Mouse (Mus musculus) CD4-positive, CD25-positive, alpha-beta regulatory T cell, adult 4 months (primary cell): ENCODE data around the gene Dusp22. TPM values are rescaled to one million over a fixed set of nuclear protein-coding genes. Genes with fewer than 3 reads are reported as not detected.

ENCODE experiments used
- ATAC-seq: one replicate; pipeline ENCODE4 v1.8.0; 2017
- polyA plus RNA-seq, 2 experiments: library from polyadenylated mRNA; unstranded; fragments of 100-300 nt; shearing (Covaris generic); gene quantifications; one replicate each; pipeline ENCODE4 v1.2.1; 2017

Gene Dusp22
- 1 to 10 TPM; 3.3 to 4.6 TPM for polyA plus RNA-seq

DNA sequence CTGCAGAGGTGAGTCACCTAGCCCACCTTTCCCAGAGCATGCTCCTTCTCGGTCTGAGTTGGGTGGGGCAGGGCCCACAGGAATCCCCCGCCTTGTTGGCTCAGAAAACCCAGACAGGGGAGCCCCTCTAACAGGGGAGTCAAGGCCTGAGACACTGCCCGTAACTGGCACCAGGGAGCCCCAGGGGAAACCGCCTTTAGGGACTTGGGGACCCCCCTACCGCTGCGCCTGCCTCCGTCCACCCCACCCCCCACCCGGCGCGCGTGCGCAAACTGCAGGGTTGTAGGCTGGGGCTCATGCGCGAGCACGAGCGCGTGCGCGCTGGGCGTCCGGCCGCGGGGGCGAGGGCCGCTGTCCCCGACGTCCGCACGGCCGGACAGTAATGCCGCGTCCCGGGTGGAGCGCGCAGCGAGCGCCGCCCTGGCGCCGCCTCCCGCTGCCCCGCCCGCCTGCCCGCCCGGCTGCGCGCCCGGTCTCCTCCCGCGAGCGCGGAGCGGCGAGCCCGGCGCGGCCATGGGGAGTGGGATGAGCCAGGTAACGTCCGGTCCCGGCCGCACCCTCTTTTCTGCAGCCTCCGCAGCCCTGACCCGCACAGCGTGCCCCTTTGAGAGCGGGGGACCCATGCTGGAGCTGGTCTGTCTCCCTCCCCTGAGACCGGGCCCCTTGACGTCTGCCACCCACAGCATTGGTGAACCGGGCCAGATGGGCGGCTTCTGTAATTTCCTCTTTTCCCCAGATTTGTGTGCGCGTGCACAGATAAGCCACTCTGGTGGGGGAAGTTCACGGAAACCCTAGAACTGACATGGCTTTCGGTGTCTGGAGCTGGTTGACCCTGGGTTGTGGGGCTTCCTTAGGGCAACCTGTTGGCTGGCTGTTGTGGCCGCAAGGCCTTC, at the start of gene Dusp22:
Gene Dusp22, plus strand, starts transcription at position 387 of the 893 bp plus-strand sequence.
- peak; percentile 79 for ATAC-seq

DNA sequence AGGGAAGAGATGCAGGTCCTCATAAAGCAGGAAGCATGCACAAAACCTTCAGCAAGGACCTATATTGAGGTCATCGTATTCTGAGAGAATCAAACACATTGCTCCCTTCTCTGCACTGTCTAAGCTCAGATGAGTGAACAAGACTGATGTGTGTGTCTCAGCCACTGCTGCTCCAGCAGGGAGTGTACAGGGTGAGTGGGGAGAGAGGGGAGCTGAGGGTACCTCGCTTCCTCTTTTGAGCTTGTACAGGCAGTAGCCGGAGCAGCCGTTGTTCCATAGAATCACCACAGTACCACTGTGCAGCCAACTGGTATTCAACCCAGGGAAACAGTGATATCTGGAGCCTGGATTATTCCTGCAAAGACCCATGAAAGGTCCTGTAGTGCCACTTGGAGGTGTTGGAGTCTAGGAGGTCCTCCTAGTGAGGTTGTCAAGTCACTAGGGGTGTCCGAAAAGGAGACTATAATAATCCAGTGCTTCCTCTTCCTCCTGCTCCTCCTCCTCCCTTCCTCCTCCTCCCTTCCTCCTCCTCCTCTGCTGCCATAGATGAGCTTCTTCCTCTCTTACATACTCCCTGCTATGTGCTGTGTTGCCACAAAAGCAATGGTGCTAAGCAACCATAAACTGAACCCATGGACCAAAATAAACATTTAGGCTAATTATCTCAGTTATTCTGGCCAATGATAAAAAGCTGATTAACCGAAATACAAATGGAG, 47.6 kb upstream of the Dusp22 start:
- ATAC-seq: no peak

DNA sequence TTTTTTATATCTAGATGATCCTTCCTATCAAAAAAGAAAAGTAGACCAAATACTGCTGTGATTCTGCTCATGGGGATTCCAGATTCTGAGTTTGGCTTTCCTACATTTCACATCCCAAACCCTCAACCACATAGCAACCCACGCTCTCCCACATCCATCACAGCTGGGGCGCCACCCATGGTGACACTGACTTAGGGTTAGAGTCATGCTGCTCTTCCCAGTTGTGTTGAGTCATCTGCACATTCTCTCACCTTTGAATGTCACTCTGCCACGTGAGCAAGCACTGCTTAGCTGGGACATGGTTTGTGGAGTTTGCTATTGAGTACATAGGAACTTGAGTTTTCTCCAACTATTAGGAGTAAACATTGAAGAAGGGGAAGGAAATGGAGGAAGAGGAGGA, 40.1 kb upstream of the Dusp22 start:
- ATAC-seq: no peak

DNA sequence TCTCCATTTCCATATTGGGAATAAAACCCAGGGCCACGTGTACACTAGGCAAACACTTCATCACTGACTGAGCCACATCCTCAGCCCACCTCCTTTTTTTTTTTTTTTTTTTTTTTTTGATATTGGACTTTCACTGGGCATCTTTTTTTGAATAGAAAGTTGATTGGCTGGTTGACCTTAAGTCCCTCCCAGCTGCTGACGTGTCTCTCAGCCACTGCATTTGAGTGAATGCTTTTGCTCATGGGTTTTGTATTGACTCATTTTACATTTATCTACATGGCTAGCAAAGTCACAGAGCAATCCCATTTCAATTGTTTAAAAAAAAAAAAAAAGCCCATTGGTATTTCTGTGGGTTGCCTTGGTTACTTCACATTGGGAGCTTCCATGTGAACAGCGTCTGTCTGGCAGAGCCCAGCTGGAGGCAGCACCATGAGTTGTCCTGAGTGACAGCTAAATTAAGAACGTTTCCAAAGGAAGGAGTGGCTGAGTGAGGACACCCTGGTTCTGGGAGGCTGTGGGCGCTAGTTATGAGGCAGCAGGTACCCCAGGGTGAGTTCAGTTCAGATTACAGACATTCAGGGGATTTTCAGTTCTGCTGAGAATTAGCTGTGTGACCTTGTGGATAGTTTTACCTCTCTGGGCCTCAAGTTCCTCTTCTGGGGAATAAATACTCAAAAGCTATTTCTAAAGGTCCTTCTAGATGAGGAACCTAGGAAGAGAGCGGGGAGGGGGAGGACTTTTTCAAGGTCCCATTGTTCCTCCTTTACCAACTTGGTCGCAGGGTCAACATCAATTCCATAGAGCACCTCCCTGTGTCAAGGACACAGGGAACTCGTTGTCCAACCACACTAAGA, 31.4 kb upstream of the Dusp22 start:
- no peak for ATAC-seq

DNA sequence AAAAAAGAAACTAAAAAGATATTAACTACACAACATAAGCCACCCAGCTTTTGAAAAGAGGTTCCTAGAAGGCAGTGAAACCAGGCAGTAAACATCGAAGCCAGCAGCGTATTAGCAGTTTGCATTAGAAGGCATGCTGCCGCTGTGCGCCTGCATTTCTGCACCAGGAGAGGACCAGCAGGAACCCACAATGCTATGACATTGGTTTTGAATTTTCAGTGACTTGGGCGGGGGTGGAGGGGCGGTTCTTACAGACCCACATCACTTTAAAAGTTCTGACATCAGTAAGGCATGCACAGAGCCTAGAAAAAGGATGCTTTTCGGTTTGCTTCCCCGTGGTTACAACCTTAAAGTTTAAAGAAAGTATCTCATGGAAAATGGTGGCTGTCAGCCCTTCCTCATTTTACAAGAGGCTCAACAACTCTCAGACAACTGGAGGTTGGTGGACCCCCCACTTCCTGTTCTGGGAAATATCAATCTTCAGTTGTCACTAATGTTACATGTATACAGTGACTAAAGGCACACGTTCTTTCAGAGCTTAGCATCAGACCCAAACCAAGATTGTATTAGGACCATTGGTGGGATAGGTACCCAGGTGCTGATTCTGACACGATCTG, 29.9 kb upstream of the Dusp22 start:
- peak; percentile 29 for ATAC-seq

DNA sequence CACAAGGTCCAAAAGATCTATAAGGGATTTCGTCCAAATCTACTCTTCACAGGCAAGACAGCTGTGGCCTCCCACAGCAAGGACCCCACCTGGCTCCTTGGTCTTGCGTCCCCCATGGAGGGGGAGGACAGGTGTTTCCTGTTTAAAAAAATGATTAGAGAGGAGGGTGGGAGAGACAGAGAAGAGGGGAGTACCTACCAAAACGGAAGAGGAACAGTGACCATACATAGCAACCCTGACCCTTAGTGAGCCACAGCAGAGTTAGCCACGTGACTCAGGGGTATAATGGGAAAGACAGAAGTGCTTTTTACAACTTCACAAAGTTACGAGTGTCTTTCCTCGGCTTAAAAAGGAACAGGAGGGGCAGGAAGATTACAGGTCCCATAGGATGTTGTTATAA, 26.8 kb upstream of the Dusp22 start:
- no peak for ATAC-seq

DNA sequence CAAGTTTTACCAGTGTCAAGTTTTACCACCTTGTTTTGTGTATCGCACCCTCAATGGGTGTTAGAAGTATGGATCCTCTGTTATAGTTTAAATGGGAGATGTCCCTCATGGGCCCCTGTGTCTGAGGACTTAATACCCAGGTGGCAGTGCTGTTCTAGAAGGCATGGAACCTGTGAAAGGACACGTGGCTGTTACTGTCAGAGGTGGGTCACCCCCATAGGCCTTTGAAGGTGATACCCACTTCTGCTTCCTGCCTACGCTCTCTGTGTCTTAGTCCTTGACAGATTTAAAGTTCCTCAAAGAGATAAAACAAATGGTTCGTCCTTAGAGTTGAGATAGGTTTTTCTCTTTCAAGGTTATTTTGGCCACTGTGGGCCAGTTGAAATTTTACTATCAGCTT, 23.3 kb upstream of the Dusp22 start:
- no peak for ATAC-seq

DNA sequence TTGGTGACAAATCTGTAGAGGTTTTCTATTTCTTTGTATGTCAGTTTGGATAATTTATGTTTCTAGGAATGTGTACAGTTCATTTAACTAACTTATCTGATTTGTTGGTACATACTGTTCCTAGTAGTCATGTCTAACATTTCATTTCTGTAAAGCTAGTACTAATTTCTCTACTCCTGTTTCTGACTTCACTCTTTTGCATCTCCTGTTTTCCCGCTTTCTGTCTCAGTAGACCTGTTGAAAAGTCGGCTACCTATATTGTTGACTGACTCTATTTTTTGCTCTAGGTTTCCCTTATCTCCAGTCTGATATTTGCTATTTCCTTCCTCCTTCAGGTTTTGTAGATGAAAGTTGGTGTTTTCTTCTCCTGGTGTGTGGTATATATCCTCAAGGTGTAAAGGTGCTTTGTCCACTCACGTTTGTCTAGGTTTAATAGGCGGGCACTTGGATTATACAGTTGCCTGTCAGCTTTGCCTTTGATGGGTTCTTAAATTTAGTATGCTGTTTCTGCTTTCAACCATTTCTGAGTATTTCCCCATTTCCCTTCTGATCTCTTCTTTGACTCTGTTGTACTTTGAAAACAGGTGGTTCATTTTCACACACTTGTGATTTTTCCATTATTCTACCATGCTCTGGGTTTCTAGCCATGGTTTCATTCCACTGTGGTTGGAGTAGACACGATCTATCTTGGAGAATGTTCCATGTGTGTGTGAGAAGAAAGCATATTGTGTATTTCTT, 21.3 kb upstream of the Dusp22 start:
- no peak for ATAC-seq

DNA sequence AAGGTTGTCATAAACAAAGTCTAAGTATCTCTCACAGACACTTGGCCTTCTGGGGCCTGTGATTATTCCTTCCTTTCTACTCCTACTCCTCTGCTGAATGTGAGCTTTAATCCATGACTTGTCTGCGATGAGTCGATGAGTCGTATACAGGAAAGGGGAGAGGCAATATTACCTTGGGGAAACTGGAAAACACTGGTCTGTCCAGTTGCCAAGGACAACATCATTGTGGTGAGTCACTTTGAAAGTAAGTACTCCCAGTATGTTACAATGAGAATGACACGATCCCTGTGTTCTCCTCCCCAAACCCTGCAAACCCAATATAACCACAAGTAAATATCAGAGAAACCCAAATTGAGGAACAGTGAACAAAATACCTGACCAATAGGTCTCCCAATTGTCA, 17.7 kb upstream of the Dusp22 start:
- no peak for ATAC-seq

DNA sequence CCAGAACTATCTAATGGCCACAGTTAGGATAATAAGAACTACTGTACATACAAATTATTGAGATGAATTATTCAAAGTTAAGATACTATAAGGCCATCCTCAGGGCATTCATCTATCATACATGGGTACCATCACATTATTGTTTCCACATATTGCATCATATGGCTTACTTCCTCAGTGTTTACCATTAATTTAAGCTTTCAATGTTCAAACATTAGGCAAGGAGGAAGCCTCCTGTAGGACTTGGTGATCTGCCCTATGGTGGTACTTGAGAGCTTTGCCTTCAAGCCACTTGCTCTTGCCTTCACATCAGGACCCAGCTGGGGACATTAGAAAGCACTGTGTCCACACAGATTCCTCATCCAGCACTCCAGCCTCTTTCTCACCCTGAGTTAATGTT, 11.3 kb upstream of the Dusp22 start:
- no peak for ATAC-seq

DNA sequence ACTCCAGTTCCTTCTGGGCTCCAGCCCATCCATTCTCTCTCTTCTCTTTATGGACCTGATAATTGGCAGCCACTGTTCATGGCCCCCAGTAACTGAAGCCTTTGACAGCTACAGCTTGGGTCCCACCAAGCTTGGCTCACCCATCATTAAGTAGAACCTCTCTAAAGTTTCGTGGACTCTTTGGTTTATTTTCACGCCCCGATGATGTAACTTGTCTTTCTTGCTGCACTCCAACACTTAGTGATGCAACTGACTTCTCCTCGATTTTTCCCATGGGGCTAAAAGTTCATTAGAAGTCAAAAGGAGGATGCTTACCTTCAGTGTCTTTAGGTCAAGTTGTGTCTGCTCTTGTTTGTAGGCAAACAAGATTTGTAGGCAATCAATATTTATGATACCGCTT, 10.6 kb upstream of the Dusp22 start:
- ATAC-seq: no peak

DNA sequence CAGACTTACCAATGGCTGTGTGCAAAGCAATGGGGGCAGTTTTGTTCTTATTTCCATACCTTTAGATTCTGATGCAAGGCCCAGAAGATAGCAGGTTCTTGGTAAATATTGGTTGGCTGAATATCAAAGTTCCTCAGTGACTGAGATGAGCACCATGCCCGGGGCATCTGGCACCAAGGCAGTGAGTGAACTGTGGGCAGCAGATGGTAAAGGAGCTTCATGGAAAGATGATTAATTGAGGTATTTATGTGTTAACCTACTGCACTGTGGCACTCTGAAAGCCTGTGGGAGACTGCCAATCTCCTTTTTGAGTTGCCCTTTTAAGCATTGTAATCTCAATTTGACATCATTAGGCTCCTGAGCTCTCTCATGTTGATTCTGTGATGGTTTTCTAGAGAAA, 9.1 kb upstream of the Dusp22 start:
- ATAC-seq: no peak

DNA sequence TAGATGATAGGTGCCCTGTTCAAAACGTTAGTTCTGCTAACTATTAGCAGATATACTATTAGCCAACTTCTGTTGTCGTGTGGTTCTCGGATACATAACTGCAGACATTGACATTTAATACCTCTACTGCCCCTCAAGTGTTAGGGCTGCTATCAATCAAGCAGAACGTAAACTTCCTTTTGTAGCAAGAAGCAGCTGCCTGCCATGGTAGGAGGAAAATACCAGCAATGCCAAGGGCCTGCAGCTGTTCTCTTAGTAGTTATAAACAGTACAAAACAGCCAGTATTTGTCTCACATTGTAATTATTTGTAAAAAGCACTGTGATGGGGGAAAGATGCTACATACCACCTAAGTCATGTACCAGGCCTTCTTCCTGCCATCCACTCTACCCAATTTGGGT, 6.7 kb upstream of the Dusp22 start:
- no peak for ATAC-seq

DNA sequence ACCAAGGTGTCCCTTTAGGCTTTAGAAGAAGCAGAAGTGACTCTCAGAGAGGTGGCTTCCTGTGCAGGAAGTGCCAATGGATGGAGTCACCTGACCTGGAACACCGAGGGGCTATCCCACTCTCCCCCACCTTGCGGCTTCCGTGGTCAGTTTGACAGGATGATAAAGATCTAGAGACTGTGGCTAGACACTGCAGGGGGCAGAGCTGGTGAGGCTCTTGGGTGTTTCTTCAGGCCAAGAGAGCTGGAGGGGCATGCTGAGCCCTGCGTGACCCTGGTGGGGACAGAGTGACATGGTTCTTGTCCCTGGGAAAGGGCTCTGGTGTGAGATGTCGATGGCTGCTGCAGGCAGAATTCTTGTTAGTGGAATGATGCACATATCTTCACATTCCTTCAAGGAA, 5.3 kb upstream of the Dusp22 start:
- no peak for ATAC-seq

DNA sequence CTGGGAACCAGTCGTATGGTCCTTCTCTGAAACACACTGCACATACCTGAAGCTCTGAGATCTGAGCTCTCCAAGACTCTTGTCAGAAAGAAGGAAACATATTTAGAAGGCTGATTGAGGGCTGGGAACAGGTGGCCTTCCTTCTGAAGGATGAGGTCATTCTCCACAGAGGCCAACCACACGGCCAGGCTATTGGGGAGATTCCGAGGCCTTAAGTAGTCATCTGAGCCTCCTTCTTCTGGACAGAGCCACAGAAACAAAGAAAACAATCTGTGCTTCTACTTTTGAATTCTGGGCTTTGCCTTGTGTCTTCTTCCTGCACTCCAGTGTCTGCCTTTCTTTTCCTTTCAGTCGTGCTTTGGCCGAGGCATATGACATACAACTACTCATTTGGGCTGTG, 2.9 kb upstream of the Dusp22 start:
- no peak for ATAC-seq

DNA sequence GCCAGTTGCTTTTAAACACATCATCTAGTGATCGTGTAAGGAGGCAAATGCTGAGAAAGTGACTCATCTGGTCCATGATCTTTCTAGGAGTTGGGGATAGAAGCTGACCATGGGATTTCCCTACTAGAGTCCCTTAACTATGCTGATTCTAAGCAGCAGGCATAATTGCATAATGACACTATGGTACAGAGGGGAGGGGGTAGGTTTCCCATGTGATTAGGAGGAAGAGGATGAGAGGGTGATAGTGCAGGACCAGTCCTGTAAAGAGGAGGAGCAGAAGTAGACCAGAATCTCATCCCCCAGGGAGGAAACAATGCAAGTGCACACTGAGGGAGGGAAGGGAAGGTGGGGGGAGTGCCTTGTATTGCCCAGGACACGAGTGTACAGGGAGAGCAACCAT, 2.0 kb upstream of the Dusp22 start:
- no peak for ATAC-seq

DNA sequence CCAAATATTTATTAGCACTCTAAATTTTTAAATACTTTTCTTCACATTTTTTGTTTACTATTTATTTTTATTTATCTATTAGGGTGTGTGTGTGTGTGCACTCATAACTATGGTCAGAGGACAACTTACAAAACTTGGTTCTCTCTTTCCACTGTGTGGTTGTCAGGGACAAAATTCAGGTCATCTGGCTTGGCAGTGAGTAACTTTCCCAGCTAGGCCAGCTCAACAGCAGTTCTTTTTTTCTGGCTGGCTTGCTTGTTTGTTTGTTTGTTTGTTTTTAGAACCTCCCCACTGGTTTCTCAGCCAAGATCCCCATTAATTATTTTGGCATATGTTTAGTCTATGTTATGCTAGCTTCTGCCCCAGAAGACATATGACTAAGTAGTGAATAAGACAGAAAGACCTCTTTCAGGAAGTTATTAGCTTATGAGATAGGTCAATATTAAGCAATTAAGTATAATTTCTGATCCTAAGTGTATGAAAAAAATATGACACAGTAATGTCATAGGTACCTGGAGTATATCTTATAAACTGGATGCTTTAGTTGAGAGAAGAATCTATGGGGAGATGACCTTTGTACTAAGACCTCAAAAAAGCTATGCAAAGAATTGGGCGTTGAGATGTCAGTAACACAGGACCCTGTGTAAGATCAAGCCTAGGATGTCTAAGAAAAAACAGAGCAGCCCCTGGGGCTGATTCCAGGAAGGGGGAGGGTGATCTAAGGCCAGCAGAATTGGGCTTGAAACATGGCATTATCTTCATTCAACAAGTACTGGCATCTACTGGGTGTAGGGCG, 1.4 kb upstream of the Dusp22 start:
- no peak for ATAC-seq

DNA sequence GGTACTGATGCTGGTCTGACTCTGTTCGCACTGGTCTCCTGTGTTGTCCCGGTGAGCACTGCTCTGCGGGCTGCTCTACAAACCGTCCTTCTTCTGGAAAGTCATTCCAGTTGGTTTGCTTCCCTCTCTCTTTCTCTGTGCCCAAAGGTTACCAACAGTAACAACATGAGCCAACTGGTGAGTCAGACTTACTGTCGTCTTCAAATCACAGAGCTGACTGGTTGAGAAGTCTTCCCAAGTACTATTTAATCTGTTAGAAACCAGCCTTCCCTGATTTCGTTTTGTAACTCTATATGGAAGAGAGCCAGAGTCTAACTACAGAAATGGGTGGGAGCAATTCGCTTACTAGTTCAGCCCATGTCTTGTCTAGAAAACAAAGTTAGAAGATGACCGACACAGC, 5.5 kb downstream of the Dusp22 start:
- ATAC-seq: no peak

DNA sequence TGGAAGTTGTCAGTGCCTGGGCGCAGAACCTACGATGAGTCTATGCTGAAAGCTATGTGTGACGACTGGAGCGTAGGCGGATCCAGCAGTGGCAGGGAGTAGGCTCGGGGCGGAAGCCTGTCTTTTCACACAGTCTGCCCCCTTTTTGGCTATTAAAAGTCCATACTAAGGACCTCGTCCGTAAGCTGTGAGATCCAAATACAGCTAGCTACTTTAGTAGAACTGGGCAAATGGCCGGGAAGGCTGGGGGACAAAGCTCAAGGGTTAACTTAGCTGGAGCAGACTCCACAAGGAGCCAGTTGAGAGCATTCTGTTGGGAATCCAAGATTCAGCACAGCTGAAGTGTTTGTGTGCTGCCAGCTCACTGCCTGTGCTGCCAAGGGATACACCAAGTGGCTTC, 6.7 kb downstream of the Dusp22 start:
- no peak for ATAC-seq

DNA sequence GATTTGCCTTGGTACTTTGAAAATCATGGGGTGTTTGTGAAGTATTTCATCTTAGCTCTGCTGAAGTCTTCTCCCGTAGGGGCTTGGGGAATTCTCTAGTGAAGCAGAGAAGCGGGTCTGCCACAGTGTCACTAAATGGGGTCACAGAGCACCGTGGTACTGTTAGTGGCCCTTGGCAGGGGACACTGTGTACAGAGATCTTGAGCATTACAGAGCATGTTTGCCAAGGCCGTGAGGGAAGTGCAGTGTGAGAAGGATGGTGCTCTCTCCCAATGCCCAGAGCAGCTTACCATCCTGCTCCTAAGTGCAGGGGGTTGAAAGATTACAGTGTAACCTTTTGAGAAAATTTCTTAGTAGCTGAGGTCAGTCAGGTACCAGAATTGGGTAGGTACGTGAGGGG, 8.5 kb downstream of the Dusp22 start:
- no peak for ATAC-seq

DNA sequence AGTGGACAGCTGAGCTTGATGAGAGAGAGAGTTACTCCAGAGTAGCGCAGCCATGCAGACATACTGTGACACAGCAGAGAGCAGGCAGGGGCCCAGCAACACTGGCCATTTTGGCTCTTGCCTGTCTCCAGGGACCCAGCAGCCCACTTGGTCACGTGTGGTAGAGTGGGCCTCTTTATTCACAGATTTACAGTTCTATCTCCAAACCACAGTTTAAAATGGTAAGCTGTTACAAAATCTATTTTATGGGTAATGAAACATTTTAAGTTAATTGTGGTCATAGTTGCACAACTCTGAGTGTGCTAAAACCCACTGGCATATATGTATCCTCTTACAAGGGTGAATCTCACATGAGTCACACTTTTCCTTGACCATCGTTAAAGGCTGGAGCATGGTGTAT, 9.5 kb downstream of the Dusp22 start:
- ATAC-seq: no peak
